Mouse (Mus musculus) thymus, adult 2 months (tissue): Measurements from ENCODE around the gene Siglec1. TPM values are rescaled to one million over a fixed set of nuclear protein-coding genes. Genes with fewer than 3 reads are reported as not detected.

ENCODE experiments used
- DNase-seq: peaks from one replicate; pipeline ENCODE4 v3.0.0; 2021
- H3K27ac ChIP-seq: fragments of 200-500 bp; 2 replicates; pipeline ENCODE4 v1.5.1; 2012; ENCODE audit warnings: low read length, control low read depth; ENCODE audit not compliant: control insufficient read depth, insufficient read depth
- H3K27me3 ChIP-seq: fragments of 200-500 bp; 2 replicates; pipeline ENCODE4 v1.6.1; 2012; ENCODE audit warnings: mild to moderate bottlenecking, low read length, moderate library complexity, mixed read lengths; ENCODE audit not compliant: control insufficient read depth, insufficient read depth
- H3K36me3 ChIP-seq: fragments of 200-500 bp; 2 replicates; pipeline ENCODE4 v1.6.1; 2012; ENCODE audit warnings: mild to moderate bottlenecking, low read length, moderate library complexity; ENCODE audit not compliant: control insufficient read depth, insufficient read depth
- H3K4me1 ChIP-seq: fragments of 200-500 bp; replicated peaks from 2 replicates; pipeline ENCODE4 v1.6.1; 2012; ENCODE audit warnings: low read length; ENCODE audit not compliant: control insufficient read depth, insufficient read depth
- H3K4me3 ChIP-seq: fragments of 200-500 bp; 2 replicates; pipeline ENCODE4 v1.5.1; 2012; ENCODE audit warnings: mild to moderate bottlenecking, low read length, control low read depth, moderate library complexity; ENCODE audit not compliant: control insufficient read depth, insufficient read depth
- CTCF ChIP-seq: fragments of 200-500 bp; IDR thresholded peaks from 2 replicates; pipeline ENCODE4 v1.5.1; 2012; ENCODE audit warnings: mild to moderate bottlenecking, control low read depth, low read length, moderate library complexity, borderline replicate concordance; ENCODE audit not compliant: control insufficient read depth, poor library complexity, insufficient read depth; ENCODE audit errors: extremely low read depth
- POLR2A ChIP-seq: fragments of 200-500 bp; IDR thresholded peaks from 2 replicates; pipeline ENCODE4 v1.6.1; 2012; ENCODE audit warnings: mild to moderate bottlenecking, low read length, control low read depth, moderate library complexity; ENCODE audit not compliant: control insufficient read depth, poor library complexity, insufficient read depth; ENCODE audit errors: extremely low read depth
- WGBS: fragments of 180-500 bp; shearing (Covaris S2); methylation state at CpG from one replicate; pipeline ENCODE4 v1.1.7; 2018; 5-methylcytosine and 5-hydroxymethylcytosine counted together
- polyA plus RNA-seq: library from polyadenylated mRNA; depleted of rRNA; stranded (reverse); fragments of >200 nt; gene quantifications from 2 replicates; pipeline ENCODE4 v1.2.3, GENCODE M21; 2012

Gene Siglec1
- polyA plus RNA-seq, 1 experiment = 10.4 TPM

- WGBS = 3% methylated on average over 10 of the region's 10 CpGs
- no peaks in the 10 kb centered on the region for H3K36me3 ChIP-seq
- no peak overlapping the region for H3K27ac ChIP-seq
- DNase-seq = peak; percentile 30
- TF ChIP-seq CTCF (peak; percentile 27; the same call in 1 of the 2 replicates), POLR2A (no peak)
- H3K4me3 ChIP-seq = no peak overlapping the region
- peaks cover 9% of the 10 kb centered on the region; the same call in 1 of the 2 replicates for H3K4me1 ChIP-seq
- H3K27me3 ChIP-seq = peaks cover 15% of the 10 kb centered on the region
Observed at GRCm38 (mm10) chr2:131056191-131056590, 30.4 kb downstream of the Siglec1 start.

GRCm38 (mm10) chr2:131055631-131056030 is 30.9 kb downstream of the Siglec1 start:
- Histone ChIP-seq H3K27ac (no peak overlapping the region), H3K36me3 (no peaks in the 10 kb centered on the region), H3K27me3 (peaks cover 15% of the 10 kb centered on the region), H3K4me3 (no peak overlapping the region), H3K4me1 (peaks cover 9% of the 10 kb centered on the region; the same call in 1 of the 2 replicates)
- TF ChIP-seq CTCF (no peak), POLR2A (no peak)
- peak; percentile 57 for DNase-seq
- WGBS = 11% methylated on average over 10 of the region's 10 CpGs

- Histone ChIP-seq H3K27me3 (peaks cover 15% of the 10 kb centered on the region), H3K36me3 (no peaks in the 10 kb centered on the region), H3K27ac (no peak overlapping the region), H3K4me3 (no peak overlapping the region), H3K4me1 (peaks cover 9% of the 10 kb centered on the region; the same call in 1 of the 2 replicates)
- no peak for DNase-seq
- TF ChIP-seq CTCF (no peak), POLR2A (no peak)
- WGBS = 6% methylated on average over 21 of the region's 21 CpGs
Observed at GRCm38 (mm10) chr2:131054646-131055264, 31.8 kb downstream of the Siglec1 start.

- H3K4me3 ChIP-seq = no peak overlapping the region
- H3K36me3 ChIP-seq = no peaks in the 10 kb centered on the region
- TF ChIP-seq POLR2A (no peak), CTCF (no peak)
- H3K27ac ChIP-seq = no peak overlapping the region
- peaks cover 9% of the 10 kb centered on the region; the same call in 1 of the 2 replicates for H3K4me1 ChIP-seq
- 3% methylated on average over 45 of the region's 45 CpGs for WGBS
- peaks cover 15% of the 10 kb centered on the region for H3K27me3 ChIP-seq
- peak; percentile 19 for DNase-seq
Observed at GRCm38 (mm10) chr2:131053851-131054645, 32.5 kb downstream of the Siglec1 start.

- no peak overlapping the region for H3K27ac ChIP-seq
- no peak overlapping the region for H3K4me3 ChIP-seq
- DNase-seq = no peak
- WGBS = 69% methylated on average over 6 of the region's 6 CpGs
- peaks cover 15% of the 10 kb centered on the region for H3K27me3 ChIP-seq
- peaks cover 9% of the 10 kb centered on the region; the same call in 1 of the 2 replicates for H3K4me1 ChIP-seq
- TF ChIP-seq POLR2A (no peak), CTCF (no peak)
- no peaks in the 10 kb centered on the region for H3K36me3 ChIP-seq
Observed at GRCm38 (mm10) chr2:131052862-131053418, 33.6 kb downstream of the Siglec1 start.

- TF ChIP-seq POLR2A = no peak
- no peak for TF ChIP-seq CTCF
- Histone ChIP-seq H3K4me1 (peaks cover 9% of the 10 kb centered on the region; the same call in 1 of the 2 replicates), H3K36me3 (no peaks in the 10 kb centered on the region), H3K27ac (no peak overlapping the region), H3K27me3 (peaks cover 15% of the 10 kb centered on the region), H3K4me3 (no peak overlapping the region)
- WGBS = 86% methylated on average over 5 of the region's 5 CpGs
- DNase-seq = no peak
Observed at GRCm38 (mm10) chr2:131052043-131052442, 34.5 kb downstream of the Siglec1 start.
